Mouse (Mus musculus) midbrain, embryonic 11.5 days (tissue): ENCODE results near the gene Palm. TPM values are rescaled to one million over a fixed set of nuclear protein-coding genes. Genes with fewer than 3 reads are reported as not detected.
A peak's percentile ranks its signal among the peaks of the same experiment; 100 is the strongest.

Experiments
- ATAC-seq: fragments of 200-750 bp; cut with Nextera tagmentation; 2 replicates; pipeline ENCODE4 v1.8.0; 2017; ENCODE audit warnings: moderate TSS enrichment, moderate library complexity; ENCODE audit not compliant: low FRiP score
- DNase-seq: peaks from one replicate; pipeline ENCODE4 v3.0.0; 2015; ENCODE audit warnings: low spot score; ENCODE audit errors: missing footprints
- H3K27ac ChIP-seq: fragments of 300-500 bp; sonication (generic); 2 replicates; pipeline ENCODE4 v1.5.1; 2014; ENCODE audit warnings: low read depth, low read length
- H3K27me3 ChIP-seq: fragments of 300-500 bp; sonication (generic); 2 replicates; pipeline ENCODE4 v1.6.1; 2014; ENCODE audit warnings: mild to moderate bottlenecking, low read length, moderate library complexity, mixed read lengths; ENCODE audit not compliant: control insufficient read depth, insufficient read depth
- H3K36me3 ChIP-seq: fragments of 300-500 bp; sonication (generic); 2 replicates; pipeline ENCODE4 v1.6.1; 2014; ENCODE audit warnings: mild to moderate bottlenecking, low read length, moderate library complexity, mixed read lengths; ENCODE audit not compliant: control insufficient read depth, insufficient read depth
- H3K4me1 ChIP-seq: fragments of 300-500 bp; sonication (generic); 2 replicates; pipeline ENCODE4 v1.6.1; 2014; ENCODE audit warnings: low read length; ENCODE audit not compliant: control insufficient read depth, insufficient read depth
- H3K4me2 ChIP-seq: fragments of 300-500 bp; sonication (generic); 2 replicates; pipeline ENCODE4 v1.6.1; 2014; ENCODE audit warnings: mild to moderate bottlenecking, moderate library complexity
- H3K4me3 ChIP-seq: fragments of 300-500 bp; sonication (generic); 2 replicates; pipeline ENCODE4 v1.5.1; 2014; ENCODE audit warnings: low read depth, low read length
- H3K9ac ChIP-seq: fragments of 300-500 bp; sonication (generic); 2 replicates; pipeline ENCODE4 v1.6.1; 2014; ENCODE audit warnings: low read length
- H3K9me3 ChIP-seq: fragments of 300-500 bp; sonication (generic); 2 replicates; pipeline ENCODE4 v1.6.1; 2016; ENCODE audit warnings: low read length; ENCODE audit not compliant: control insufficient read depth
- WGBS: fragments of 180-500 bp; shearing (Covaris S2); extraction: QIAGEN DNeasy Blood & Tissue Kit; methylation state at CpG from one replicate; pipeline ENCODE4 v1.1.7; 2014; 5-methylcytosine and 5-hydroxymethylcytosine counted together
- polyA plus RNA-seq: library from polyadenylated mRNA; unstranded; fragments of >200 nt; fragmentation: Nextera tagmentation; extraction: Ambion mirVana; gene quantifications from 2 replicates; pipeline ENCODE4 v1.2.1, GENCODE M21; 2014

Palm gene
- polyA plus RNA-seq, 1 experiment from 2014 or later = 129 TPM

- Histone ChIP-seq H3K9ac (no peak overlapping the region), H3K4me2 (no peak overlapping the region), H3K4me3 (no peak overlapping the region), H3K36me3 (peaks cover 16% of the 10 kb centered on the region), H3K27me3 (no peaks in the 10 kb centered on the region), H3K4me1 (no peaks in the 10 kb centered on the region), H3K27ac (0 out of 2 replicates have a peak overlapping the region, but pooled peaks have one; percentile 20), H3K9me3 (no peaks in the 10 kb centered on the region)
- ATAC-seq (peak; percentile 64), DNase-seq (peak; percentile 99)
- WGBS = 26% methylated on average over 15 of the region's 15 CpGs
These were observed 18.6 kb downstream of the Palm start for GRCm38 (mm10) chr10:79811736-79812637.

DNA sequence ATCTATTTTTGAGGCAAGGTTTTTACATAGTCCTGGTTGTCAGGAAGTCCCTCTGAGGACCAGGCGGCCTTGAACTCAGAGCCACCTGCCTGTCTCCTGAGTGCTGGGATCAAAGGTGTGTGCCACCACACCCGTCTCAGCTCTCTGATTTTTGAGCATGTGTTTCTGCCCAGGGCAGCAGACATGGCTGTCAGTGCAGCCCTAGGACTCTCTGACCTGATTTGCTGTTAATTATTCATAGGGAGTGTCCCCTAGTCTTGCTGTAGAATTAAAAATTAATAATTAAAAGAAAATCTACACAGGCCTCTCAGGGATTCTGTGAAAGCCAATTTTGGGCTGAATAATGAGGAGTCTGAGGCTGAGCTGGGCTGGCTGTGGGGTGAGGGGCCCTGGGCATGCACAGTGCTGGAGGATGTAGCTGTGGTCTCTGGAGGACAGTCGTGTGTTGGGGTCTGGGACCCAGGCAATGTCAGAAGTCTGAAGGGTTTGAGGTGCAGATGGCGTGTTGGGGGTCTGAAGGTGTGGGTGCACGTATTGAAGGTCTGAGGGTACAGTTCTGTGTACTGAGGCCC lies 21.0 kb downstream of the Palm start:
- Histone ChIP-seq H3K4me2 (no peak overlapping the region), H3K4me3 (no peak overlapping the region), H3K27ac (no peak overlapping the region), H3K27me3 (no peaks in the 10 kb centered on the region), H3K4me1 (no peaks in the 10 kb centered on the region), H3K36me3 (peaks cover 18% of the 10 kb centered on the region), H3K9me3 (no peaks in the 10 kb centered on the region), H3K9ac (no peak overlapping the region)
- ATAC-seq = no peak
- 83% methylated on average over 5 of the region's 5 CpGs for WGBS
- DNase-seq = no peak

- Histone ChIP-seq H3K27ac (no peak overlapping the region), H3K4me2 (no peak overlapping the region), H3K27me3 (no peaks in the 10 kb centered on the region), H3K4me3 (no peak overlapping the region), H3K9ac (no peak overlapping the region), H3K9me3 (no peaks in the 10 kb centered on the region), H3K4me1 (no peaks in the 10 kb centered on the region), H3K36me3 (peaks cover 18% of the 10 kb centered on the region)
- DNase-seq (no peak), ATAC-seq (no peak)
- 87% methylated on average over 12 of the region's 12 CpGs for WGBS
These were observed 22.5 kb downstream of the Palm start for GRCm38 (mm10) chr10:79815671-79816494.

- no peak for ATAC-seq
- H3K27me3 ChIP-seq = no peaks in the 10 kb centered on the region
- peaks cover 15% of the 10 kb centered on the region for H3K36me3 ChIP-seq
- no peak overlapping the region for H3K9ac ChIP-seq
- 78% methylated on average over 2 of the region's 2 CpGs for WGBS
- H3K4me1 ChIP-seq = no peaks in the 10 kb centered on the region
- no peak for DNase-seq
- no peak overlapping the region for H3K4me2 ChIP-seq
- no peak overlapping the region for H3K27ac ChIP-seq
- no peak overlapping the region for H3K4me3 ChIP-seq
- no peaks in the 10 kb centered on the region for H3K9me3 ChIP-seq
These were observed 23.7 kb downstream of the Palm start for GRCm38 (mm10) chr10:79817111-79817510.

GRCm38 (mm10) chr10:79818225-79818624 lies 24.9 kb downstream of the Palm start:
- Histone ChIP-seq H3K27me3 (no peaks in the 10 kb centered on the region), H3K4me1 (no peaks in the 10 kb centered on the region), H3K36me3 (peaks cover 15% of the 10 kb centered on the region), H3K27ac (no peak overlapping the region), H3K9me3 (no peaks in the 10 kb centered on the region), H3K9ac (no peak overlapping the region), H3K4me3 (no peak overlapping the region), H3K4me2 (no peak overlapping the region)
- no peak for DNase-seq
- ATAC-seq = no peak
- 62% methylated on average over 4 of the region's 4 CpGs for WGBS

DNA sequence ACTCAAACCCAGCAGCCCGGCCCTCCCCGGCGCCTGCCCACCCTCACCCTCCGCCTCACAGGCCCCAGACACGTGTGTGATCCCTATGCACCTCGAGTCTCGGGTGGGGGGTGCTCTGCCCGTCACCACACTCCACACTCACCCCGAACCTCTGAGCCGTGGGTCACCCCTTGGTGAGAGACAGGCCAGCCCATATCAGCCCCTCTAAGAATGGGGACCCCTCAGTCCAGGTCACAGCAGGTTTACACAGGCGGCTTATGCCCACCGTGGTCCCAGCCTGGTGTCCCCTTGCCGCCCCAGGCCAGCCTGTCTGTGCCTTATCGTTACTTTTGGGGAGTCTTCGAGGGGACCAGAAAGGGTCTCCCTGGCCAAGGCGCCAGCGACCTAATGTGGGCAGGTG lies 26.2 kb downstream of the Palm start:
- no peak overlapping the region for H3K27ac ChIP-seq
- no peak for DNase-seq
- no peak overlapping the region for H3K9ac ChIP-seq
- 92% methylated on average over 17 of the region's 17 CpGs for WGBS
- no peaks in the 10 kb centered on the region for H3K4me1 ChIP-seq
- no peak overlapping the region for H3K4me2 ChIP-seq
- no peak overlapping the region for H3K4me3 ChIP-seq
- H3K27me3 ChIP-seq = no peaks in the 10 kb centered on the region
- ATAC-seq = no peak
- H3K9me3 ChIP-seq = no peaks in the 10 kb centered on the region
- peaks cover 13% of the 10 kb centered on the region for H3K36me3 ChIP-seq

- Histone ChIP-seq H3K9me3 (no peaks in the 10 kb centered on the region), H3K36me3 (peaks cover 10% of the 10 kb centered on the region), H3K9ac (no peak overlapping the region), H3K4me2 (no peak overlapping the region), H3K27me3 (no peaks in the 10 kb centered on the region), H3K4me1 (no peaks in the 10 kb centered on the region), H3K27ac (no peak overlapping the region), H3K4me3 (no peak overlapping the region)
- ATAC-seq = no peak
- no peak for DNase-seq
- WGBS = 93% methylated on average over 8 of the region's 8 CpGs
These were observed 26.9 kb downstream of the Palm start for GRCm38 (mm10) chr10:79820277-79820676.

- no peak within 1 kb of the TSS for H3K4me2 ChIP-seq
- WGBS = 75% methylated on average over 11 of the region's 11 CpGs
- peaks cover 10% of the 10 kb centered on the region for H3K36me3 ChIP-seq
- no peak within 1 kb of the TSS for H3K9ac ChIP-seq
- no peaks in the 10 kb centered on the region for H3K27me3 ChIP-seq
- no peaks in the 10 kb centered on the region for H3K9me3 ChIP-seq
- H3K27ac ChIP-seq = no peak within 1 kb of the TSS
- no peak within 1 kb of the TSS for H3K4me3 ChIP-seq
- H3K4me1 ChIP-seq = no peaks in the 10 kb centered on the region
- ATAC-seq = no peak
- DNase-seq = no peak
These were observed 27.4 kb downstream of the Palm start, which contains the start of gene Misp for GRCm38 (mm10) chr10:79820782-79821181. Gene Misp (plus strand): TSS chr10:79820989.
